Mouse (Mus musculus) MEL (cell line): ENCODE results near the gene Ncstn.

Experiments used
- CTCF ChIP-seq, 3 experiments: IDR thresholded peaks in 2 of 3; conservative IDR thresholded peaks in 1 of 3; 2 replicates each; pipeline ENCODE4 v1.5.1; 2011 to 2012; ENCODE audit warnings: low read length in 3 of 3, low read depth in 2 of 3, mild to moderate bottlenecking in 2 of 3, improper control_type of control experiment in 1 of 3, inconsistent platforms in 1 of 3, mixed read lengths in 1 of 3, moderate library complexity in 1 of 3; ENCODE audit not compliant: control insufficient read depth in 1 of 3, insufficient read depth in 1 of 3, poor library complexity in 1 of 3, severe bottlenecking in 1 of 3
- GATA1 ChIP-seq: IDR thresholded peaks from 2 replicates; pipeline ENCODE4 v1.6.1; 2011; ENCODE audit warnings: low read depth, low read length, improper control_type of control experiment
- POLR2A ChIP-seq, 2 experiments: IDR thresholded peaks; 2 replicates each; pipeline ENCODE4 v1.6.1; 2011 to 2012; ENCODE audit warnings: low read length in 2 of 2, mild to moderate bottlenecking in 2 of 2, control low read depth in 1 of 2, improper control_type of control experiment in 1 of 2, low read depth in 1 of 2, moderate library complexity in 1 of 2; ENCODE audit not compliant: control insufficient read depth in 1 of 2, insufficient read depth in 1 of 2, poor library complexity in 1 of 2
- TBP ChIP-seq: IDR thresholded peaks from 2 replicates; pipeline ENCODE4 v1.8.0; 2011; ENCODE audit warnings: low read depth, low read length, improper control_type of control experiment
- ZKSCAN1 ChIP-seq: IDR thresholded peaks from 2 replicates; pipeline ENCODE4 v1.6.1; 2012; ENCODE audit warnings: low read depth, mild to moderate bottlenecking, inconsistent platforms, low read length, improper control_type of control experiment, moderate library complexity

GRCm38 (mm10) chr1:172077981-172078380, 4.6 kb downstream of the Ncstn start:
- TF ChIP-seq GATA1: 0 out of 2 replicates have a peak, but pooled peaks have one; percentile 6
- no peak for TF ChIP-seq ZKSCAN1
- no peak for TF ChIP-seq POLR2A (IDR thresholded peaks at IDR 0.05; ENCODE audit: control insufficient read depth in 1 of 2, insufficient read depth in 1 of 2, low read depth in 1 of 2, low read length in 2 of 2, poor library complexity in 1 of 2)
- no peak for TF ChIP-seq TBP
- TF ChIP-seq CTCF (IDR thresholded peaks at IDR 0.05 in 2 of 3, conservative IDR thresholded peaks at IDR 0.05 in 1 of 3; ENCODE audit: control insufficient read depth in 1 of 3, insufficient read depth in 1 of 3, low read depth in 2 of 3, low read length in 3 of 3, poor library complexity in 1 of 3, severe bottlenecking in 1 of 3): no peak
